Mouse (Mus musculus) left cerebral cortex, postnatal 10 days (tissue): ENCODE data around the gene Retreg1. TPM values are rescaled to one million over a fixed set of nuclear protein-coding genes. Genes with fewer than 3 reads are reported as not detected.
"Not testable (repeated sequence)": the region's sequence is repeated elsewhere in the genome, so short reads cannot be mapped to it uniquely, and the experiment has no call there.

ENCODE experiments used
- DNase-seq, 2 experiments: peaks; one replicate each; pipeline ENCODE4 v3.0.0; 2021 to 2022; ENCODE audit warnings: low spot score in 2 of 2, mixed read lengths in 1 of 2; ENCODE audit errors: extremely low spot score in 1 of 2
- intact Hi-C: fragments of 180-260 bp; cut with DNase I; formaldehyde crosslinking; loops from one replicate; pipeline ENCODE4 v1.15.1; 2025
- total RNA-seq, 2 experiments: library from RNA; stranded (reverse); gene quantifications; 2 replicates each; pipeline ENCODE4 v1.2.3; 2021

The Retreg1 gene
- total RNA-seq, 2 experiments from 2014 or later = 42.1 to 44.2 TPM

GRCm38 (mm10) chr15:25956422-25957117 is 113.6 kb downstream of the Retreg1 start:
- intact Hi-C loops = loop anchor here (5.0 to 10.0 kb wide), 2 partner anchors 224 to 522 kb away; no protein-coding TSS in a partner anchor
- DNase-seq = no peak

GRCm38 (mm10) chr15:25957651-25958050 is 114.7 kb downstream of the Retreg1 start:
- intact Hi-C loops = loop anchor here (2.0 to 10.0 kb wide), 3 partner anchors 153 to 523 kb away; no protein-coding TSS in a partner anchor
- DNase-seq = no peak

GRCm38 (mm10) chr15:25959375-25959774 is 116.4 kb downstream of the Retreg1 start:
- intact Hi-C loops = loop anchor here (2.0 to 10.0 kb wide), 3 partner anchors 155 to 525 kb away; no protein-coding TSS in a partner anchor
- no peak for DNase-seq

- intact Hi-C loops = no loop called here
- no peak for DNase-seq
These were observed 117.3 kb downstream of the Retreg1 start for GRCm38 (mm10) chr15:25960231-25960630.

- intact Hi-C loops = no loop called here
- DNase-seq = no peak
These were observed 123.3 kb downstream of the Retreg1 start for GRCm38 (mm10) chr15:25966220-25966774.

DNA sequence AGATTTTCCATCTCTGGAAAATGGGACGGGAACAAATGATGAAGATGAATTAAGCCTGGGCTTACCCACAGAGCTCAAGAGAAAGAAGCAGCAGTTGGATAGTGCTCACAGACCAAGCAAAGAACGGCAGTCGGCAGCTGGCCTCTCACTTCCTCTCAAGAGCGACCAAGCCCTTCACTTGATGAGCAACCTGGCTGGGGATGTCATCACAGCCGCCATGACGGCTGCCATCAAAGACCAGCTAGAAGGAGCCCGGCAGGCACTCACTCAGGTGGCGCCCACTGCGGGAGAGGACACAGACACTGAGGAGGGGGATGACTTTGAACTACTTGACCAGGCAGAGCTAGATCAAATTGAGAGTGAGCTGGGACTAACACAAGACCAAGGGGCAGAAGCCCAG is 128.6 kb downstream of the Retreg1 start:
- intact Hi-C loops = no loop called here
- DNase-seq = no peak

- DNase-seq = no peak
- intact Hi-C loops = no loop called here
These were observed 129.8 kb downstream of the Retreg1 start for GRCm38 (mm10) chr15:25972758-25973157.

DNA sequence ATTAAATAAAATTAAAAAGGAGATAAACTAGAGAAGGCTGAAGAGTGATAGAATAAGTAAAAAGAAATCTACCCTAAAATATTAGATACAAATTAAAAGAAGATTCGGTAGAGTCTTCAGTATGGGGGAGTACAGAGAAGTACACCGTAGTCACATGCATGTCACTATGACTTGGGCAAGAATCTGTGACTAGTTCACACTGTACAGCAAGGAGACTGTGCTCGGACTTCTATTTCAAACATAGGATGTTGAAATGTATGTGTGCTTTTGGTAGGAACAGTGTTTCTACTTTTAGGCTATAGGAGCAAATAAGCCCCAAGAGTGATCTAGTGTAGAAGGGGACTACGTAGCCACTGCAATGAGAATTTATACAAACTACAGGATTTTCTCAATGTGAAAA is 131.4 kb downstream of the Retreg1 start:
- intact Hi-C loops = no loop called here
- DNase-seq = no peak

DNA sequence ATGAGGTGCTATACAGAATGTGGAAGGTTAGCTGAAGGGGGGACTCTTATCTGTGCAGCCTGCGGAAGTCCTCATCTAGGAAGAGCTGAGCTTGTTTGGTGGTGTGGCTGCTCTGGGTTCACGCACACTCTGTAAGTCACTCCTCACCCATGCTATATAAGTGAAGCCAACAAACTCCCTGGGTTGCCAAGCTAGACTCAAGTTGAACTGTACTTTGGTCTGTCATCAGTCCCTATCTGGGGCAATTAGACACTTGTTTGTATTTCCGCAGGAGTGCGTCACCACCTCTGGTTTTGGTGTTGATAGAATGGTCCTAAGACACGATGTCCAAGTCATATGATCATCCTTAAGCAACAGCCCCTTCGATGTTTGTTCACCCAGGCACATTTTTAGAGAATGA is 132.8 kb downstream of the Retreg1 start:
- intact Hi-C loops = no loop called here

DNA sequence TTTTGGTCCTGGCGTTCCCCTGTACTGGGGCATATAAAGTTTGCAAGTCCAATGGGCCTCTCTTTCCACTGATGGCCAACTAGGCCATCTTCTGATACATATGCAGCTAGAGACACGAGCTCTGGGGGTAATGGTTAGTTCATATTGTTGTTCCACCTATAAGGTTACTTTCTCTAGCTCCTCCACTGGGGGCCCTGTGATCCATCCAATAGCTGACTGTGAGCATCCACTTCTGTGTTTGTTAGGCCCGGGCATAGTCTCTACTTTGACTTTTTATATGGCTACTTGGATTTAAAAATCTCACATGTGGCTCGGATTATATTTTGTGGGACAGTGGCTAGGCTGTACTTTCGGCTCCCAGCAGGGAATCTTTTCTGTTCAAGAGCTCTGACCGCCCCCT is 140.6 kb downstream of the Retreg1 start:
- DNase-seq, intact Hi-C loops: not testable (repeated sequence)

More for the DNA sequence above, 132.8 kb downstream of the Retreg1 start:
- no peak for DNase-seq

- intact Hi-C loops = no loop called here
These were observed 141.2 kb downstream of the Retreg1 start, which contains the start of gene Zfp622 for GRCm38 (mm10) chr15:25984067-25984733. Gene Zfp622, plus strand, starts transcription at chr15:25984366.

DNA sequence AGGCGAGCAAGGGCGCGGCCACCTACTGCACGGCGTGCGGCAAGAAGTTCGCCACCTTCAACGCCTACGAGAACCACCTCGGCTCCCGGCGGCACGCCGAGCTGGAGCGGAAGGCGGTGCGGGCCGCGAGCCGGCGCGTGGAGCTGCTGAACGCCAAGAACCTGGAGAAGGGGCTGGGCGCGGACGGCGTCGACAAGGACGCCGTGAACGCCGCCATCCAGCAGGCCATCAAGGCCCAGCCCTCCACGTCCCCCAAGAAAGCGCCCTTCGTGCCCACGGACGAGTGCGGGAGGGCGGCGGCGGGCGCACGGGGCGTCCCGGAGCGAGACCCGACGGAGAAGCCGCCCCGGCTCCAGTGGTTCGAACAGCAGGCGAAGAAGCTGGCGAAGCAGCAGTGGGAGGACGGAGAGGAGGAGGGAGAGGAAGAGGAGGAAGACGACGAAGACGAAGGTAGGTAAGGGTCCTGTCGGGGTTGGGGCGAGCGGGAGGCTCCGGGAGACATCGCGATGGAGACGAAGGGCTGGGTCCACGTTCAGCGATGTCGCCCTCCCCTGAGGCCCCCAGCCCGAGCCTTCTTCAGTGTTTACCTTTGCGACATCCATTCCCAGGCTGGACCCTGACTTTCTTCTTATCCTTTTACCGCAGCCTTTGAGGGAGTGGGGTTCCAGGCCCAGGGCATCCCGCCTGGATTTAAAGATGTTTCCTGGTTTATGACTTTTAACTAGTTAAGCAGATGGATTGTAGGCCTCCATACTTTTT is 141.9 kb downstream of the Retreg1 start:
- intact Hi-C loops = no loop called here
- peak in 1 of 2 experiments; percentile 36 for DNase-seq

More at GRCm38 (mm10) chr15:25984067-25984733, 141.2 kb downstream of the Retreg1 start, which contains the start of gene Zfp622:
- DNase-seq = peak; percentile 97

- intact Hi-C loops = no loop called here
- peak; percentile 39 to 45 for DNase-seq
These were observed 150.2 kb downstream of the Retreg1 start for GRCm38 (mm10) chr15:25992992-25993727.

- intact Hi-C loops = loop anchor here (5.0 kb wide), 3 partner anchors 312 to 477 kb away; partner anchors contain the start of gene March11
- DNase-seq = peak in 1 of 2 experiments; percentile 54
These were observed 152.5 kb downstream of the Retreg1 start for GRCm38 (mm10) chr15:25995521-25995920.

- not testable (repeated sequence) for DNase-seq
- intact Hi-C loops = loop anchor here (5.0 kb wide), 3 partner anchors 308 to 473 kb away; partner anchors contain the start of gene March11
These were observed 156.6 kb downstream of the Retreg1 start for GRCm38 (mm10) chr15:25999545-25999944.

- DNase-seq = no peak
- intact Hi-C loops = no loop called here
These were observed 165.6 kb downstream of the Retreg1 start for GRCm38 (mm10) chr15:26008621-26009020.

- no peak for DNase-seq
- intact Hi-C loops = no loop called here
These were observed 169.9 kb downstream of the Retreg1 start for GRCm38 (mm10) chr15:26012891-26013290.
